Mouse (Mus musculus) ES-Bruce4 (cell line): ENCODE measurements around the gene Rbms1. TPM values are rescaled to one million over a fixed set of nuclear protein-coding genes. Genes with fewer than 3 reads are reported as not detected.

Experiments used
- H3K27ac ChIP-seq: 2 replicates; pipeline ENCODE4 v1.5.1; 2012; ENCODE audit warnings: low read length, inconsistent platforms; ENCODE audit not compliant: insufficient read depth
- H3K27me3 ChIP-seq: 2 replicates; pipeline ENCODE4 v1.6.1; 2012; ENCODE audit warnings: mild to moderate bottlenecking, low read length, inconsistent platforms; ENCODE audit not compliant: control insufficient read depth, poor library complexity, insufficient read depth, severe bottlenecking
- H3K36me3 ChIP-seq: 2 replicates; pipeline ENCODE4 v1.6.1; 2012; ENCODE audit warnings: inconsistent platforms, mild to moderate bottlenecking, low read length, moderate library complexity; ENCODE audit not compliant: control insufficient read depth, poor library complexity, insufficient read depth, severe bottlenecking
- H3K4me1 ChIP-seq: one replicate; pipeline ENCODE4 v1.8.1; 2011; ENCODE audit warnings: low read length; ENCODE audit not compliant: control insufficient read depth, insufficient read depth
- H3K4me3 ChIP-seq: 2 replicates; pipeline ENCODE4 v1.5.1; 2011; ENCODE audit warnings: low read depth, mild to moderate bottlenecking, low read length
- H3K9ac ChIP-seq: 2 replicates; pipeline ENCODE4 v1.6.1; 2012; ENCODE audit warnings: low read depth, mild to moderate bottlenecking, inconsistent platforms; ENCODE audit not compliant: poor library complexity, severe bottlenecking
- H3K9me3 ChIP-seq: replicated peaks from 2 replicates; pipeline ENCODE4 v1.6.1; 2012; ENCODE audit warnings: mild to moderate bottlenecking, low read length, inconsistent platforms; ENCODE audit not compliant: control insufficient read depth, poor library complexity, insufficient read depth, severe bottlenecking
- CTCF ChIP-seq: IDR thresholded peaks from one replicate; pipeline ENCODE4 v1.8.1; 2011; ENCODE audit warnings: low read depth, low read length
- EP300 ChIP-seq: IDR thresholded peaks from 2 replicates; pipeline ENCODE4 v1.6.1; 2011; ENCODE audit warnings: low read depth, low read length; ENCODE audit not compliant: insufficient read depth
- POLR2A ChIP-seq: IDR thresholded peaks from one replicate; pipeline ENCODE4 v1.8.1; 2011; ENCODE audit warnings: low read length; ENCODE audit not compliant: insufficient read depth
- polyA plus RNA-seq: library from polyadenylated mRNA; stranded (reverse); fragments of >200 nt; gene quantifications from 2 replicates; pipeline ENCODE4 v1.2.4, GENCODE M21; 2011; ENCODE audit warnings: low read depth; ENCODE audit not compliant: missing spikeins, insufficient read depth, insufficient read length

Rbms1 gene
- polyA plus RNA-seq, 1 experiment, result 174 TPM

GRCm38 (mm10) chr2:60902446-60903137 lies 60.4 kb downstream of the Rbms1 start:
- no peaks in the 10 kb centered on the region for H3K27me3 ChIP-seq
- no peaks in the 10 kb centered on the region for H3K36me3 ChIP-seq
- H3K27ac ChIP-seq, result no peak overlapping the region
- H3K9ac ChIP-seq, result no peak overlapping the region
- H3K4me1 ChIP-seq, result no peaks in the 10 kb centered on the region
- H3K9me3 ChIP-seq, result no peaks in the 10 kb centered on the region
- TF ChIP-seq CTCF (no peak), POLR2A (no peak), EP300 (no peak)
- no peak overlapping the region for H3K4me3 ChIP-seq

- Histone ChIP-seq H3K27ac (no peak overlapping the region), H3K4me1 (no peaks in the 10 kb centered on the region), H3K27me3 (no peaks in the 10 kb centered on the region), H3K4me3 (no peak overlapping the region), H3K36me3 (no peaks in the 10 kb centered on the region), H3K9me3 (no peaks in the 10 kb centered on the region), H3K9ac (no peak overlapping the region)
- TF ChIP-seq CTCF (no peak), POLR2A (no peak), EP300 (no peak)
Observed at GRCm38 (mm10) chr2:60901511-60901951, 61.5 kb downstream of the Rbms1 start.

- H3K27ac ChIP-seq, result no peak overlapping the region
- no peaks in the 10 kb centered on the region for H3K36me3 ChIP-seq
- TF ChIP-seq POLR2A (no peak), EP300 (no peak), CTCF (no peak)
- H3K27me3 ChIP-seq, result no peaks in the 10 kb centered on the region
- H3K4me1 ChIP-seq, result no peaks in the 10 kb centered on the region
- H3K9ac ChIP-seq, result no peak overlapping the region
- H3K9me3 ChIP-seq, result no peaks in the 10 kb centered on the region
- H3K4me3 ChIP-seq, result no peak overlapping the region
Observed at GRCm38 (mm10) chr2:60901013-60901412, 62.0 kb downstream of the Rbms1 start.

- Histone ChIP-seq H3K27me3 (no peaks in the 10 kb centered on the region), H3K36me3 (no peaks in the 10 kb centered on the region), H3K9ac (no peak overlapping the region), H3K27ac (no peak overlapping the region), H3K9me3 (no peaks in the 10 kb centered on the region), H3K4me3 (no peak overlapping the region), H3K4me1 (no peaks in the 10 kb centered on the region)
- TF ChIP-seq CTCF, result no peak
- no peak for TF ChIP-seq POLR2A
- no peak for TF ChIP-seq EP300
Observed at GRCm38 (mm10) chr2:60893042-60893441, 70.0 kb downstream of the Rbms1 start.

- no peak for TF ChIP-seq CTCF
- TF ChIP-seq EP300, result no peak
- no peak for TF ChIP-seq POLR2A
- Histone ChIP-seq H3K9ac (no peak overlapping the region), H3K27me3 (peaks cover 3% of the 10 kb centered on the region), H3K4me3 (no peak overlapping the region), H3K27ac (no peak overlapping the region), H3K4me1 (no peaks in the 10 kb centered on the region), H3K36me3 (no peaks in the 10 kb centered on the region), H3K9me3 (no peaks in the 10 kb centered on the region)
Observed at GRCm38 (mm10) chr2:60883931-60884330, 79.1 kb downstream of the Rbms1 start.

GRCm38 (mm10) chr2:60883043-60883365 lies 80.0 kb downstream of the Rbms1 start:
- H3K4me1 ChIP-seq, result no peaks in the 10 kb centered on the region

More at GRCm38 (mm10) chr2:60883043-60883365, 80.0 kb downstream of the Rbms1 start:
- Histone ChIP-seq H3K9me3 (no peaks in the 10 kb centered on the region), H3K36me3 (no peaks in the 10 kb centered on the region; the same call in 1 of the 2 replicates), H3K4me3 (no peak overlapping the region), H3K27me3 (peaks cover 3% of the 10 kb centered on the region), H3K27ac (no peak overlapping the region), H3K9ac (no peak overlapping the region)
- no peak for TF ChIP-seq POLR2A
